Mouse (Mus musculus) spleen, adult 2 months (tissue): ENCODE results near the gene Foxl2.

Experiments used
- CTCF ChIP-seq: fragments of 200-500 bp; IDR thresholded peaks from 2 replicates; pipeline ENCODE4 v1.5.1; 2011; ENCODE audit warnings: mild to moderate bottlenecking, inconsistent platforms; ENCODE audit not compliant: insufficient read depth, insufficient read length, insufficient replicate concordance; ENCODE audit errors: extremely low read depth
- POLR2A ChIP-seq: fragments of 200-500 bp; IDR thresholded peaks from 2 replicates; pipeline ENCODE4 v1.6.1; 2011; ENCODE audit warnings: low read depth, low read length, inconsistent platforms

- TF ChIP-seq POLR2A (no peak), CTCF (no peak)
Observed at GRCm38 (mm10) chr9:98961591-98962477, 6.7 kb downstream of the Foxl2 start.
